Mouse (Mus musculus) lung, postnatal 0 days (tissue): ENCODE results near the gene Zscan29.

Experiments used
- CTCF ChIP-seq: IDR thresholded peaks from 2 replicates; pipeline ENCODE4 v1.5.1; 2016; ENCODE audit warnings: antibody characterized with exemption, mild to moderate bottlenecking
- EP300 ChIP-seq: IDR thresholded peaks from 2 replicates; pipeline ENCODE4 v1.6.1; 2016; ENCODE audit warnings: antibody characterized with exemption, mild to moderate bottlenecking, control low read depth

GRCm38 (mm10) chr2:121169173-121169572 lies 1.8 kb downstream of the Zscan29 start:
- TF ChIP-seq EP300 (no peak), CTCF (no peak)
